Mouse (Mus musculus) adrenal gland, postnatal 36 days (tissue): Measurements from ENCODE around the gene Phf12. TPM values are rescaled to one million over a fixed set of nuclear protein-coding genes. Genes with fewer than 3 reads are reported as not detected.

Experiments used
- DNase-seq, 2 experiments: peaks; one replicate each; pipeline ENCODE4 v3.0.0; 2021; ENCODE audit warnings: mixed read lengths in 1 of 2
- long read RNA-seq, 2 experiments: library from polyadenylated mRNA; stranded (forward); transcript quantifications; one replicate each; pipeline ENCODE4 v2.0.0; 2021; ENCODE audit warnings: borderline sequencing depth in 2 of 2
- total RNA-seq, 2 experiments: library from RNA; stranded (reverse); gene quantifications; 2 replicates each; pipeline ENCODE4 v1.2.3; 2021

The Phf12 gene
- 10 to 100 TPM; 46.6 to 50.8 TPM for total RNA-seq
- long read RNA-seq, experiment 1, full-length matches to known transcripts = 1 of 13 reads
- long read RNA-seq, experiment 1, partial matches to known transcripts = 3 of 13 reads
- long read RNA-seq, experiment 1, other reads (novel, unspliced or antisense) = 9 of 13 reads
- long read RNA-seq, experiment 2, full-length matches to known transcripts = 2 of 5 reads
- long read RNA-seq, experiment 2, partial matches to known transcripts = 2 of 5 reads
- long read RNA-seq, experiment 2, other reads (novel, unspliced or antisense) = 1 of 5 reads

DNA sequence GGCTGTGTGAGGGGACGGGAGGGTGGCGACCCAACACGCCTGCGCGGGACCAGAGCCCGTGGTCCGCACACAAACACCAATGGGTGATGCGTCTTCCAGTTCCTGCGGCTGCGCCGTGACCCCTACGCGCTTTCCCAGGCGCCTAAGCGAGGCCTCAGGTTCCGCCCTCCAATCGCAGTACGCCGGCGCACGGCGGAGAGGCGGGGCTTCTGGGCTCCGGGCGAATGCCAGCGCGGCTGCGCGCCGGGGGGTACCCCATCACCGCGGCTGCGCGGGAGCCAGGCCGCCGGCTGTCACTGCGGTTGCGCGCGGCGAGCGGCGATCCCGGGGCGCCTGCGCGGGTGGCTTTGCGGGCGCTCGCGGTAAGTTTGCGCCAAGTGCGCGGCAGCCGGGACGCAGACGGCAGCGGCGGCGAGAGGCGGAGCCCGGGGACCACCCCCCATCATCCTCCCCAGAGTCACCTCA is at the start of gene Phf12:
TSS of gene Phf12 (plus strand) at position 314 of the 465 bp plus-strand sequence.
- peak; percentile 100 for DNase-seq

DNA sequence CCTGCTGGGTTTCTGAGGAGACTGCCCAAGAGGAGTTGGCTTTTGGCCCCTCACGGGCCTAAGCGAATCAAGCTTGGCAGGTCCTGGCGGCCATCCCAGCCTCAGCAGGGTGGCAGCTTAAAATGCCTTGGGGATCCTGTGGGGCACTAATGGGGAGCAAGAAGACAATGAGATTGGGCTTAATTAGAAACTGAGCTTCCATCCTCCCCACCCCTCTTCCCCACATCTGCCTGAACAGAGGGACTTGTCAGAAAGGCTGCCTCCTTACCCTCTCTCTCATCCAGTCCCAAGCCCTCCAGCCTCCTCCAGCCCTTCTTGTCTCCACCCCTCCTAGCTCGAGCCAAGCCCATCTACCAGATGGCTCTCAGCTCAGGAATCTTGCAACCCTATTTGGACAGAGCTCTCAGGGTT is 48.4 kb upstream of the Phf12 start:
- DNase-seq = no peak

DNA sequence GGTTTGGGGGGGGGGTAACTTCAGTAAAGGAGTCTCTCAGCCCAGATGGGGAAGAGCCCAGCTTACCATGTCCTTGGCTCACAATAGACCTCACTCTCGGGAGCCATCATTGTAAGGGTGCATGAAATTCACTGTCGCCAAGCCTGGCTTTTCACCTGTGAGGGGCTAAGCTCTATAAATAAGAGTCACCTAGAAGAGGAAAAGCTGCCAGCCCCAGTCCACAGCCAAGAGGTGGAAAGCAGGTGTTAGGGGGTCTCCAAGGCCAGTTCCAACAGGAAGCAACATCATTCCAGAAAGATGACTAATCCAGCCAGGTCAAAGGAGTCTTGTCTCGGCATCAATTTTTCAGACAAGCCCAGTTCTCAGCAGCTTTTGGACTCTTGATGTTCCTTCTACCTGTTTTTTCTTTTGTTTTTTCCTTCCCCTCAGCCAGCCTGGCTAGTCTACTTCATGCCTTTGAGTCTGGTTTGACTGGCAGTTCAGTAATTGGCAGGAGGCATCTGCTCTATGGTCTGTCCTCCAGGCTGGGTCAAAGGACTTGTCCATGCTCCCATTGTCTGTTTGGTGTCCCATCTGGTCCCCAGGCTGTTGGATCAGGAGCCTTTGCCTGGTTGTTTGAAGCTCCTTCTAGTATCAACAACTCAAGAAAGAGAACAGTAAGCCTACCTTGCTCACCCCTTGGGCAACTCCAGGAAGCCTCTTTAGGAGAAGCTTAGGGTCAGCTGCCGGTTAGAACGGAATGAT is 47.8 kb upstream of the Phf12 start:
- no peak for DNase-seq

DNA sequence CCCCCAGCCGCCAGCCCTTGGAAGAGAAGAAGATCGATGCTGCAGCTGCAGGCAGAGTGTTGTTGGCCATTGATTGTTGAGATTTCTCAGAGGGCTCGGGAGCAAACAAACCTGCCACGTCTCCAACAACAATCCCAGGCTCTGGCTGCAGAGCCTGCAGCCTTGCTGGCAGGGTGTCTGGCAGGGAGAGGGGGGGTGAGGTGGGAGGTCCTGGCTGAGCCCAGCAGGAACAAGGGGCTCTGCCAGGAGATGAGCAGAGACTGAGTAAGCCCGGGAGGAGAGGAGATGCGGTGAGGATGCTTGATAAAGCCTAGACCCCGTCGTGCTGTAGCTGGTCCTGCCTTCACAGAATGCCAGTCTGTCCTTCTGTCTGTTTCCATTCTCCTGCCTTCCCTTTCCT is 45.7 kb upstream of the Phf12 start:
- DNase-seq = no peak

GRCm38 (mm10) chr11:77937649-77938410 is 44.7 kb upstream of the Phf12 start:
- DNase-seq = no peak

GRCm38 (mm10) chr11:77942230-77942629 is 40.3 kb upstream of the Phf12 start:
- no peak for DNase-seq

GRCm38 (mm10) chr11:77947860-77948259 is 34.7 kb upstream of the Phf12 start:
- no peak for DNase-seq

DNA sequence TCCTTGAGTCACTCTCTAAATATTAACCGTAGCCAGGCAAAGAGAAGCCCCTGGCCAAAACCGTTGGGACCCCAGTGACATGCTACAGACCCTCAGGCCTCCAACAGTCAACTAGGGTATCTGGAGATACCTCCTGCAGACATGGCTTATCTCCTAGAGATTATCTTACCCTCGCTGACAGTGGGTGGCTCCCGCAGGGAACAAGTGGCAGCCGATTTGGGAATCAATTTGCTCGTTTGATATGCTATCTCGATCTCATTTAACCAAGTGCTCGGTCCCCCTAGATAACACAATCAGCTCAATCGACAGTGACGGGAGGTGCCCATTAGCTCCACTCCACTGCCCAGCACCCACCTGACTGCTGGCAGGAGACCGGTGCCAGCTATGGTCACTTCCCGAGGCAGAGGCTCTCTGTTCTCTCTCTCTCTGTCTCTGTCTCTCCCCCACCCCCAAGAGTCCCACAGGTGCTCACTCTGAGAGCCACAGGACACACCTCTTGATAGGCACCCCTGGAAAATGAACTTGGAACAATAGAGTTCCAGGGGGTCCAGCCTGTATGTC is 32.3 kb upstream of the Phf12 start:
- no peak for DNase-seq

- DNase-seq = no peak
These were observed 31.7 kb upstream of the Phf12 start for GRCm38 (mm10) chr11:77950797-77951228.

DNA sequence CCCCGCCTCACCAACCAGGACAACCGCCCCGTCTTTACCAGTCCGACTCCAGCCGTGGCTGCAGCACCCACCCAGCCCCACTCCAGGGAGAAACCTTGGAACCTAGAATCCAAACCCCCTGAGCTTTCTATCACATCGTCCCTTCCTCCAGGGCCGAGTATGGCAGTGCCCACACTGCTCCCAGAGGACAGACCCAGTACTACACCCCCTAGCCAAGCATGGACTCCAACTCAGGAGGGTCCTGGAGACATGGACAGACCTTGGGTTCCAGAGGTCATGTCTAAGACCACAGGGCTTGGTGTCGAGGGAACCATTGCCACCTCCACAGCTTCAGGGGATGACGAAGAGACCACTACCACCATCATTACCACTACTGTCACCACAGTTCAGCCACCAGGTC is 28.9 kb upstream of the Phf12 start:
- DNase-seq = peak in 1 of 2 experiments; percentile 52

DNA sequence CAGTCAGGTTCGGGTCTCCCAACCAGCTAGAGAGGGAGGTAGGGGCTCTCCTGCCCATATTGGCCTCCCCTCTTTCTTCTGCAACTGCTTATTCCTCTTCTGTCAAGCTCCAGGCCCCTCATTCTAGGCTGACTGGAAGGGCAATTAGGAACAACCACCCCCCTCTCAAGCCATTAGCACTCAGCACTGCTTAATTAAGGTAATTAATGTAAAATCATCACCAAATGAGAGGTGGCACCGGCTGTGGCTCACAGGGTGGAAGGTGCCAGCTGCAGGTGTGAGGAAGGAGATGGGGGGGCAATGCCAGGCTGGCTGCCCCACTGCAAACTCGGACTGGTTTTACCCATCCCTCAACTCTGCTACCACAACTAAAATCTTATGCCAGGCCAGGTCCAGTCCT is 26.1 kb upstream of the Phf12 start:
- no peak for DNase-seq

GRCm38 (mm10) chr11:77958268-77958667 is 24.3 kb upstream of the Phf12 start:
- DNase-seq = no peak

DNA sequence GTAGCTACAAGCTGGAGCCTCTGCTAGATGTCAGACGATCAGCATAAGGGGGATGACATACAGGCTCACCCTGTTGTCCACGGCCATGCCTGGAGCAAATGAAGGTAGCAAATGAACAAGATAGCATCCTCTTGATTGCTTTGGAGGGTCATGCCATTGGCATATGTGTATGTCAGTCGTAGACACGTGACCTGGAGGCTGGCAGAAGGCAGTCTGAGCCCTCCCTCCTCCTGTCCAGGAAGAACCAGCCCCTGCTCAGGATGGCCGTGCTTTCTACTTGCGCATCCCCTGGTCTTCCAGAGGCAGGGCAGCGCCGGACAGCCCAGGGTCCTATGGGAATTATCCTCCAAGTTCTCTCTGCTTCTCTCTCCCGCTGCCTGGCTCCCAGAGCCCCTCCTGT is 23.6 kb upstream of the Phf12 start:
- no peak for DNase-seq

DNA sequence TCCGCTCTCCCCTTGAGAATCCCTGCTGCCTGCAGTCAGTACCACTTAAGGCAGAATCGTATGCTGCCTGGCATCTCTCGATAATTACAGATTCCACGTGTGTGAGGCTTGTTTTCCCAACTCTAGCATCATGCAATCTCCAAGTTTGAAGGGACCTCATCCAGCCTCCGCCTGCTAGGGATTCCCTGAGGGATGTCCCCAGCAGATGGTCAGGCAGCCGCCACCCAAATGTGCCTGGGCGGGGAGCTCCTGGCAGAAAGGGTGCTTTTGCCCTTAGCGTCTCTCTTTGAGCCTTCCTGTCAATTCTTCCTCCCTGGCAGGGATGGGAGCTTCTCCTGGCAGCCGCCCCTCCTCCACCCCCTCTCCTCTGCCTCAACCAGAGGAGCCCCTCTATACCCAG is 22.4 kb upstream of the Phf12 start:
- no peak for DNase-seq

DNA sequence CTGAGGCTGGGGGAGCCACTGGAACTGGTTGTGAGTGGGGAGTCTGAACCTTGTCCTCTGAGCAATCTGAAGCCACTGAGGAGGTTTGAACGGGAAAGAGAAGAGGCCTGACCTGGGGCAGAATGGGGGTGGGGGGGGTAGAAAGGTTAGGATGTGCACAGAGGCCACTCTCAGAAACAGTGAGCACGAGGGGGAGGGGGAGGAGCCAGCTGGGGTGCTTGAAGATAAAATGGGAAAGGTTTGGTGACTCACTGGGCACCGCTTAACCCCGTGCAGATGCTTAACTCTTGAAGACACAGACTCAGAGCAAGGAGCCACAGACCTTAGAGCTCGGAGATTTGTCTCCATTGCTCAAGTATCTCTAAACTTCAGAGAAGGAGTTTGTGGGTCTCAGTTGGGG is 21.7 kb upstream of the Phf12 start:
- peak; percentile 58 to 78 for DNase-seq

DNA sequence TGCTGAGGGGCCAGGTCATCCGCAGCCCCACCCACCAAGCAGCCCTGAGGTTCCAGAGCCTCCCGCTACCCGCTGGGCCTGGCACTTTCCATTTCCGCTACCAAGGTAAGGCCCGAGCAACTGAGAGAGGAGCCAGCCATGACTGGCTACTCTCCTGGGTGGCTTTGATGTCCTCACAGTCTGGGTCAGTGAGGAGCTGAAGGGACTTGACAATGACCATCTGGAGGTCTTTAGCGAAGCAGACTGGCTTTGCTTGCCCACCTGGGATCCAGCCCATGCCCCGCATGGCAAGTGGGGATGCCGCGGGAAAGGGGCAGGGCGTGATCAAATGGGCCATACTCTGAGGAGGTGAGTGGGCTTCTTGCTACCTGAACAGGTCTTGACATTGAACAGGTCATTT is 19.6 kb upstream of the Phf12 start:
- no peak for DNase-seq

DNA sequence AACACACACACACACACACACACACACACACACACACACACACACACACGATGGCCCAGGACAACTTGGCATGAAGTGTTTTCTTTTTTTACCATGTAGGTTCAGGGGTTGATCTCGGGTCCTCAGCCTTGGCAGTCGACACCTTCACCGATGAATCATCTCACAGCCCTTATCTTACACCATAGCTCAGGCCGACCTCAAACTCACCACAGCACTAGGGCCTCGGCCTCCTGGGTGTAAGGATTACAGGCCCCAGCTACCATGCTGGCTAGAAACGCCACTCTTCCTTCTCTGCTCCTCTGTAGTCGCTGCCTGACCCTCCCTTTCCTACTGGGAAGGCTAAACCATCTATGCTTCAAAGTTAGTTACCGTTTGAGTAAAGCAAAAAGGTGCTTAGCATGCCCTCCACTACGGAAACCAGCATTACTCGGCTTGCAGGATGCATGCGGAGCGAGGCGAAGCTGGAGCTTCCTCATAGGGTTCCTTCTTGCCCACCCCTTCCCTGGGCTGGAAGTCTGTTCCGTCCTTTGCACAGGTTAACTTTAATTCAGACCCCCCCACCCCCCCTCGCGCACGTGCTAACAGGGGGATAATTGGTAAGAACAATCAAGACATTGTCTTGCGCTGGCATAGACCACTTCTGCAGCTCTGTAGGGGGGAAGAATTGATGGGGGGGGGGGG is 18.0 kb upstream of the Phf12 start:
- DNase-seq = peak in 1 of 2 experiments; percentile 35

- DNase-seq = no peak
These were observed 17.2 kb upstream of the Phf12 start for GRCm38 (mm10) chr11:77965101-77966036.

GRCm38 (mm10) chr11:77966037-77966391 is 16.5 kb upstream of the Phf12 start:
- DNase-seq = no peak

- peak; percentile 67 to 75 for DNase-seq
These were observed 15.4 kb upstream of the Phf12 start for GRCm38 (mm10) chr11:77967114-77967513.

DNA sequence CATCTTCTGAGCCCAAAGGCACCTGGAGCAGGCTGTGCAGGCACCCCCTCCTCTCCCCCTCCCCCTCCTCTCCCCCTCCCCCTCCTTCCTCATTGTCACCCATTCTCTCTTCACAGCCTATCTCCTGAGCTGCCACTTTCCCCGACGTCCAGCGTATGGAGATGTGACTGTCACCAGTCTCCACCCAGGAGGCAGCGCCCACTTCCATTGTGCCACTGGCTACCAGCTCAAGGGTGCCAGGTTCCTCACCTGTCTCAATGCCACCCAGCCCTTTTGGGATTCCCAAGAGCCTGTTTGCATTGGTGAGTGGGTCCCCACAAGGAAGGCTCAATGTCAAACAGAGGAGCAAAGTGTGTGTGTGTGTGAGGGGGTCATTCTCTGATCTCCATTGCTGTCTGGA is 13.8 kb upstream of the Phf12 start:
- no peak for DNase-seq
